In the genomic region with DNA sequence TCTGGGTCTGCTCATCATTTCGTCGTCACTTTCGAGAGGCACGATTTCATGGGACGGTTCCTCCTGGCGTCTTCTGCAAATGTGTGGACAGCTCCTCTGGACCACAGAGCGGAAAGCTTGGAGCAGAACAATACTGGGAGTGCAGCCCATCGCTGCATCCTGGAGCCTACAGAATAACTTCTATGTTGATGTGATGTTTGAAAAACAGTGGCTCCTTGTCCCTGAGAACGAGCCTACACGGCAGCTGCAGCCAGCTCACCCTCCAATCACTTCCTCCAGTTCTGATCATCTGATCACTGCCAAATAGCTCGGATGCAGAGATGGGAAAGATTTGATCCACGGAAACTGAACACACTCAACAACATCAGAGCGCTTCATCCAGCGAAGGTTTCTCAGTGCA, we compare ENCODE assay signal across 9 mouse cellular contexts. TPM values are rescaled to one million over a fixed set of nuclear protein-coding genes. Genes with fewer than 3 reads are reported as not detected.
DNase-seq lines count a peak whose midpoint lies in the region; ATAC-seq and TF ChIP-seq lines count a peak whose summit lies in the region.
"Had no signal": no experiment of that assay in that cellular context is flagged by ENCODE, and none has a peak within 500 bp of the region (broad histone marks: within the 10 kb centered on the region; RNA-seq: fewer than 3 reads in every experiment).

No protein-coding gene starts in this region.

- ATAC-seq in forebrain, postnatal 0 days: peak; percentile 81
- no peak for ATAC-seq in forebrain, embryonic 15.5 days (replicated peaks)
- no peak; the same call in 1 of the 2 replicates for ATAC-seq in heart, embryonic 15.5 days (replicated peaks; ENCODE audit: insufficient number of reproducible peaks, insufficient read depth, low FRiP score, low read depth)
- no peak for ATAC-seq in granulocyte monocyte progenitor cell, adult 5-6 weeks (replicated peaks; ENCODE audit: poor library complexity, severe bottlenecking)

- WGBS in forebrain, postnatal 0 days: 62% methylated on average over 14 of the region's 14 CpGs
- WGBS in forebrain, embryonic 15.5 days: 73% methylated on average over 14 of the region's 14 CpGs
- 26% methylated on average over 14 of the region's 14 CpGs for whole genome bisulfite sequencing in heart, embryonic 15.5 days

- H3K4me3 ChIP-seq in forebrain, postnatal 0 days (ENCODE audit: low read depth, low read length): peak overlapping the region; percentile 1; the same call in 1 of the 2 replicates
- H3K4me3 ChIP-seq in forebrain, embryonic 15.5 days: no peak overlapping the region
- peak overlapping the region; percentile 28 for H3K4me3 ChIP-seq in brown adipose tissue, adult 24 weeks (ENCODE audit: insufficient read depth, low read depth, low read length)
- peak overlapping the region; percentile 6; the same call in 1 of the 2 replicates for H3K4me3 ChIP-seq in heart, embryonic 15.5 days

- H3K9ac ChIP-seq in forebrain, postnatal 0 days: no peak overlapping the region
- H3K9ac ChIP-seq in forebrain, embryonic 15.5 days (replicated peaks): no peak overlapping the region
- no peak overlapping the region for H3K9ac ChIP-seq in heart, embryonic 15.5 days

- H3K9me3 ChIP-seq in forebrain, postnatal 0 days (ENCODE audit: low read length): no peaks in the 10 kb centered on the region
- H3K9me3 ChIP-seq in forebrain, embryonic 15.5 days: no peaks in the 10 kb centered on the region
- no peaks in the 10 kb centered on the region for H3K9me3 ChIP-seq in heart, embryonic 15.5 days (replicated peaks)

- intact Hi-C loops in left cerebral cortex, postnatal 10 days (cut with DNase I): no loop called here

- H3K27me3 ChIP-seq in forebrain, postnatal 0 days (ENCODE audit: insufficient read depth, low read length): peaks cover 5% of the 10 kb centered on the region; the same call in 1 of the 2 replicates
- no peaks in the 10 kb centered on the region; the same call in 1 of the 2 replicates for H3K27me3 ChIP-seq in forebrain, embryonic 15.5 days
- no peaks in the 10 kb centered on the region for H3K27me3 ChIP-seq in heart, embryonic 15.5 days
- H3K27me3 ChIP-seq: CH12.LX had no signal

- H3K36me3 ChIP-seq in forebrain, postnatal 0 days (ENCODE audit: insufficient read depth): no peaks in the 10 kb centered on the region
- no peaks in the 10 kb centered on the region for H3K36me3 ChIP-seq in forebrain, embryonic 15.5 days
- H3K36me3 ChIP-seq in heart, embryonic 15.5 days: no peaks in the 10 kb centered on the region

- H3K4me1 ChIP-seq in forebrain, postnatal 0 days (ENCODE audit: insufficient read depth): 0 out of 2 replicates have a peak, but pooled peaks cover 6% of the 10 kb centered on the region
- H3K4me1 ChIP-seq in forebrain, embryonic 15.5 days: peaks cover 10% of the 10 kb centered on the region
- H3K4me1 ChIP-seq in brown adipose tissue, adult 24 weeks (ENCODE audit: control insufficient read depth, insufficient read depth, insufficient read length, low read length): peaks cover 3% of the 10 kb centered on the region; the same call in 1 of the 2 replicates
- H3K4me1 ChIP-seq in heart, embryonic 15.5 days (replicated peaks): peaks cover 13% of the 10 kb centered on the region

- peak overlapping the region; percentile 21 for H3K4me2 ChIP-seq in forebrain, postnatal 0 days (ENCODE audit: low read depth)
- H3K4me2 ChIP-seq in forebrain, embryonic 15.5 days (replicated peaks): no peak overlapping the region
- H3K4me2 ChIP-seq in heart, embryonic 15.5 days: peak overlapping the region; percentile 48

- no peak for TF ChIP-seq CTCF in forebrain, postnatal 0 days (IDR thresholded peaks at IDR 0.05; ENCODE audit: low read depth)

- no peak overlapping the region for H3K27ac ChIP-seq in forebrain, postnatal 0 days (ENCODE audit: low read depth, low read length)
- no peak overlapping the region for H3K27ac ChIP-seq in forebrain, embryonic 15.5 days (replicated peaks)
- no peak overlapping the region for H3K27ac ChIP-seq in brown adipose tissue, adult 24 weeks (replicated peaks; ENCODE audit: low read depth, low read length)
- peak overlapping the region; percentile 56; the same call in 1 of the 2 replicates for H3K27ac ChIP-seq in heart, embryonic 15.5 days

- peak; percentile 17 for DNase-seq in forebrain, postnatal 0 days
- peak; percentile 21 to 22 for DNase-seq in left cerebral cortex, postnatal 10 days (ENCODE audit: extremely low spot score in 1 of 2, low spot score in 2 of 2)
- DNase-seq in ovary, postnatal 10 days (ENCODE audit: low spot score): no peak
- DNase-seq in thymus, postnatal 4 days: no peak

RNA-seq across cellular contexts. Expression of gene Dock10, which starts 49.0 kb away (rescaled TPM):
- 11.8 and 14.0 TPM in 2 replicates for total RNA-seq in forebrain, postnatal 0 days (2014; rRNA removed)
- 0.99 and 2.3 TPM in 2 replicates for polyA plus RNA-seq in forebrain, postnatal 0 days (2015; fragmentation: Nextera tagmentation; extraction: Ambion mirVana)
- 1.9 and 2.1 TPM in 2 replicates for polyA plus RNA-seq in forebrain, embryonic 15.5 days (2015; fragmentation: Nextera tagmentation; extraction: Ambion mirVana)
- polyA plus RNA-seq in brown adipose tissue, adult 24 weeks (2012; ENCODE audit: insufficient read depth, insufficient read length, missing spikeins): 2.2 and 3.4 TPM in 2 replicates
- 2.5 and 6.4 TPM in 2 replicates for polyA plus RNA-seq in heart, embryonic 15.5 days (2015; fragmentation: Nextera tagmentation; extraction: Ambion mirVana)
- 10 to 100 TPM; 13.4 to 16.6 TPM for total RNA-seq in left cerebral cortex, postnatal 10 days (2021)
- 149 TPM in 2 replicates for total RNA-seq in granulocyte monocyte progenitor cell, adult 5-6 weeks (2014; fragmentation: Nextera tagmentation)
- 117 and 126 TPM in 2 replicates for total RNA-seq in granulocyte monocyte progenitor cell, adult 5-6 weeks (2017)

Comparison
In these comparisons a context has a peak if more than half of its experiments do, and no peak if none do; other contexts are left out.
1. DNase-seq: peak in forebrain, postnatal 0 days (single experiment) and left cerebral cortex, postnatal 10 days (2 of 2); none in ovary, postnatal 10 days (single experiment) and thymus, postnatal 4 days (single experiment).